Mouse (Mus musculus) frontal cortex, postnatal 36 days (tissue): ENCODE data around the gene Xrcc4.

Experiments used
- DNase-seq, 2 experiments: peaks; one replicate each; pipeline ENCODE4 v3.0.0; 2022; ENCODE audit warnings: low spot score in 2 of 2

Xrcc4 gene

DNA sequence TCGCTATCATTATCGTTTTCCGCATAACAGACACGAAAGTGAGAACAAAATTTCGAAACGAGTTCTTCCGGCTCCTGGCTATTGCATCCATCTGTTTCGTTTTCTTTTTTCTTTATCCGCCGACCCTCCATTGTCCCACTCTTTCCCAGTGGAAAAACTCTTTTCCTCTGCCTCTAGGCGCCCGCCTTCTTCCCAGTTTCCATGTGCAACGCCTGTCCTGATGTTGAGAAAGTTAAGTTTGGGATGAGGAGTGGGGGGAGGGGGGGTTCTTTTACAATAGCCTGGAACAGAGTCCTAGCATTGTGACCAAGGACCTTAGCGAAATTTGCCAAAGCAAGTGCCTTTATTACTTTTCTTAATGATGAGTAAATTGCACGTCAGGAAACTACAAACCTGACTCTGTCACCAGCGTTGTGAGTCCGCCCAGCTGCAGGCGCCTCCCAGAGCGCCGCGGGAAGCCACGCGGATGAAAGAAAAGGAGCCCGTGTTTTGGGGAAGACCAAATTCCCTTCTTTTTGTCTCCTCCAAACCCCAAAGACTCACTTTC is 349.6 kb downstream of the Xrcc4 start:
- no peak for DNase-seq

DNA sequence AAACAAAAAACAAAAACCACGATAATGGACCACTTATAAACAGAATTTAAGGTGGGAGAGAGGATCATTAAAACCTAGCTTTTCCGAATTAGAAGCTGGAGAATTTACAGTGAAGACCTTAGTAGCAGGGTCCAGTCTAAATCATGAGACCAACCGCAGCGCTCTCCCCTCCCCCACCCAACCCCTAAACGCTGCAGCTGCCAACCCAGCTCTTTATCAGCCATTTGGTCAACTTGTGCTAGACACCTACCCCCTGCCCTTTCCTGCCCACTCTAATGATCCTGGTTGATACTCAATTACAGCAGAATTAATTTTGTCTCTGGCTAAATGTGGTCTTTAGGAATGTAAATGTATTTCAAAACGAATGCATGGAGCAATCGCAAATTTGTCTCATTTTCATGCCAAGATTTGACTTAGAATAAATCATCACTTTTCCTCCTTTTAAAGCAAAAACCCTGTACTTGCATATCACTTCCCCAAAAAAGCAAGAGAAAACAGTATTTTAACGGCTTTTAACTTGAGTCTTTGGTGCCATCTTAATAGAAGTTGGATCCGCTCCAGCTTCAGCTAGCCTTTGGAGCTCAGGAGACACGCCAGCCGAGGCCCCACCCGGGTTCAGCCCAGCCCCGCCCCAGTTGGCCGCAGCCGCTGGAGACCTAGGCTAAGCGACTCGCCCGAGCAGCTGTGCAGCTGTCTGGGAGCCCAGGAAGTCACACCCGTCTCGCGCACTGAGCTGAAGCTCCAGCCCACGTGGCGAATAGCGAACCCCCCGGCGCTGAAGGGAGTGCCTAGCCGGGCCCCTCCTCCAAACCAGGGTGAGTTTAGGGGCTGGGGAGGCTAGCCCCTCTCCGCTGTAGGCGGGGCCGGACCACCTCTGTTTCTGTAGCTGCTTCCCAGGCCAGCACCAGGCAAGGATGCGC is 350.4 kb downstream of the Xrcc4 start:
- DNase-seq = peak; percentile 56 to 62

DNA sequence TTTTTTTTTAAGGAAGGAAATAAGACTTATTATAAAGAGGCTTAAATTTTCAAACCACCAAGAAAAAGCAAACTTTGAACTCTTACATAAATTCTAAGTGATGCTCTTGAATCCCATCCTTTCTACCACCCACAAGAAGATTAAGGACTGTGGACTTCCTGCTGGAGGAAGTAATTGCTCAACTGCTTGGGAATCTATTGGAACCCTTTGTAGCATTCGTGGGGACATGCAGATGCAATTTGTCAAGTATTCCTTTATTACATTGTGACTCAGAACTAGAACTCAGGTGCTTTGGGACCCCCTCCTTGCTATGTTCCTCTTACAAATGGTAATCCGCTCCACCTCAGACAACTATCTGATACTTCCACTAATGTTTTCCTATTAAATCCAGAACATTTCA is 351.1 kb downstream of the Xrcc4 start:
- DNase-seq = no peak

DNA sequence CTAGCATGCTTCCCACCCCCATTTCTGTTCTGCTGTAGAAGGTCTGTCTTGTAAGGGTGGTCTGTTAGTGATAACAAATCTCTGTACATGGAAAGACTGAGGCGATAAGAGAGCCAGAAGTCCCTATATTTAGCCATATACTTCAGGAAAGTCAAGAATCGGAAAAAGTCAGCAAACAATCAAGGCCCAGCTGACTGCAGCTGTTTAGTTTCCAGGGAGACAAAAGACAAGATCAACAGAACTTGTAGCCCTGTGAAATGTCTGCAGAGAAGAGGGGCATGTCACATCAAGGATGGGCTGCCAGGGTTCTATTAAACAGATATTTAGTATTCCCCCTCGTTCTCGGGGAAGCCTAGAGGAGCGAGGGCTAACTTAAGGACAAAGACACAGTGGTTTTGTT is 354.3 kb downstream of the Xrcc4 start:
- DNase-seq = no peak

DNA sequence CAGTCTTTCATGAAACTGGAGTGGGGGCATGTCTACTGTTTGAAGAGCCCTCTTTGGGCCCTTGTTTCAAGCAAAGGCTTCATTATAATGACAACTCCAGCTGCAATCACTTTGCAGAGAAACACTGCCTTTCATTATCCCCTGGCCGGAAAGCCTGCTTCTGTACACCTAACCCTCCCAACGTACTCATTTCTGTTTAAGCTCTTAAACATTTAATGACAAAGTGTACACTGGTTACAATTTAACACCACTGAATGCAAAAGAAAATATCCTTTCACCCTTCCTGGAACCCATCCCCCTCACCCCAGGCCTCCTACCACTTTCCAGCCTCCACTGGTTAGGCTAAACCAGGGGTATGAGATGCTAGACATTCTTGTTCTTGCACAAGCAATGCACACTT is 362.9 kb downstream of the Xrcc4 start:
- DNase-seq = no peak
